Mouse (Mus musculus): Measurements from ENCODE around the gene Mtg1.

The Mtg1 gene

GRCm38 (mm10) chr7:140188391-140189328 lies 51.3 kb downstream of the Mtg1 start:
- DNase-seq (ENCODE audit: low spot score in 2 of 2), result no peak

- no peak for DNase-seq (ENCODE audit: low spot score in 2 of 2)
These were observed 53.1 kb downstream of the Mtg1 start for GRCm38 (mm10) chr7:140190435-140190834.

- no peak for DNase-seq (ENCODE audit: low spot score in 2 of 2)
These were observed 55.1 kb downstream of the Mtg1 start for GRCm38 (mm10) chr7:140192445-140192844.

- DNase-seq (ENCODE audit: low spot score in 2 of 2), result no peak
These were observed 55.5 kb downstream of the Mtg1 start for GRCm38 (mm10) chr7:140192851-140193250.

- DNase-seq (ENCODE audit: low spot score in 2 of 2), result no peak
These were observed 56.7 kb downstream of the Mtg1 start for GRCm38 (mm10) chr7:140194031-140194430.

GRCm38 (mm10) chr7:140196002-140196401 lies 58.6 kb downstream of the Mtg1 start:
- no peak for DNase-seq (ENCODE audit: low spot score in 2 of 2)
